Mouse (Mus musculus) naive thymus-derived CD4-positive, alpha-beta T cell, adult 2 months (primary cell): Measurements from ENCODE around the gene Ddx1.
"Not testable (repeated sequence)": the region's sequence is repeated elsewhere in the genome, so short reads cannot be mapped to it uniquely, and the experiment has no call there.

Experiments used
- DNase-seq: peaks from one replicate; pipeline ENCODE4 v3.0.0-alpha.2; 2011; ENCODE audit warnings: low read depth

Gene Ddx1

DNA sequence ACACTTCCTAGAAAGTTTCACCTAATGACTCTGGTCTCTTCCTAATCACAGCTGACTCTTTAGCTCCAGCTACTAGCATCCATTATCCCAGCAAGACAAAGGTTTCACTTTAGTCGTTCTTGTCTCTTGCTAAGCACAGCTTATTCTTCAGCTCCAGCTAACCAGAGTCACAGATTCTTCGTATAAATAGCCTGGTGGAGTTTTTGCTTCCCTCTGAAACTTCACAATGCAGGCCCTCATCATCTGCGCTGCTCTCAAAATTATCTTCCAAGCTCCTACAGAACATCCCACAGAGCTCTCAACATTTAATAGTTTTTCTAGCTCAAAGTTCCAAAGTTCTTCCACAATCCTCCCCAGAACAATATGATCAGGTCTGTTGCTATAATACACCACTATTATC, 43.3 kb downstream of the Ddx1 start:
- no peak for DNase-seq

DNA sequence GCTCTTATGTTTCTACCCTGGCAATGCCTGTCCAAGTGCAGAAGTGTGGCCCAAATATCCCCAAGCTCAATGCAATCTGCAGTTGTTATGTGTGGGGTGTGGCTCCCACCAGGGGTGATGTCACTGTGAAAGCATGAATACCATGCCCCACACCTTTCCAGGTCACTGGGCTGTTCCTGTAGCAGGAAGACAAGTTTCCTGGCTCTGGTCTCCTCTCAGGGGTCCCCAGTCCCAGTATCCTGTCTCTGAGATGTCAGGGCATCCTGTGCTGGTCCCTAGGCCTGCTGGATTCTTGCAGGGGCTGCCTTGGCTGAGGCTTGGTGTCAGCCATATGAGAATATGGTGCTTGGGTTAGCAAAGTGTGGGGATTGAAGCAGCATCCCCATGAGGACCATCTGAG, 46.7 kb downstream of the Ddx1 start:
- no peak for DNase-seq

DNA sequence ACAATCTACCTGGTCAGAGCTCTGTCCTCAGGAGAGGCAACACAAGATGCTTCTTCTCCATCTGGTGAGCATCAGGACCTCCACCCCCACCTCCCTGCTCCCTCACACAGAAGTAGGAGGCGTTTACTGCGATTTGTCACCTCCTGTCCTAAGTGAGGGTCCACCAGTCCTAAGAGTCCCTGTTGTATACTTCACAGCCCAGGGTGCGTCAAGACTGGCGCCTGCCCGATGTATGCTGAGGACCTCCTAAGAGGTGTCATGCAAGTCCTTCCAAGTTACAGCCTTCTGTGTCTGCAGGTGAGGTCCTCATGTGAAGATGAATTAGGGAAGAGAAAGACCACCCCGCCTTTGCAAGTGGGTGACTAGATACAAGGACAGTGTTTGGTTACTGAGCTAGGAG, 48.4 kb downstream of the Ddx1 start:
- DNase-seq = no peak

DNA sequence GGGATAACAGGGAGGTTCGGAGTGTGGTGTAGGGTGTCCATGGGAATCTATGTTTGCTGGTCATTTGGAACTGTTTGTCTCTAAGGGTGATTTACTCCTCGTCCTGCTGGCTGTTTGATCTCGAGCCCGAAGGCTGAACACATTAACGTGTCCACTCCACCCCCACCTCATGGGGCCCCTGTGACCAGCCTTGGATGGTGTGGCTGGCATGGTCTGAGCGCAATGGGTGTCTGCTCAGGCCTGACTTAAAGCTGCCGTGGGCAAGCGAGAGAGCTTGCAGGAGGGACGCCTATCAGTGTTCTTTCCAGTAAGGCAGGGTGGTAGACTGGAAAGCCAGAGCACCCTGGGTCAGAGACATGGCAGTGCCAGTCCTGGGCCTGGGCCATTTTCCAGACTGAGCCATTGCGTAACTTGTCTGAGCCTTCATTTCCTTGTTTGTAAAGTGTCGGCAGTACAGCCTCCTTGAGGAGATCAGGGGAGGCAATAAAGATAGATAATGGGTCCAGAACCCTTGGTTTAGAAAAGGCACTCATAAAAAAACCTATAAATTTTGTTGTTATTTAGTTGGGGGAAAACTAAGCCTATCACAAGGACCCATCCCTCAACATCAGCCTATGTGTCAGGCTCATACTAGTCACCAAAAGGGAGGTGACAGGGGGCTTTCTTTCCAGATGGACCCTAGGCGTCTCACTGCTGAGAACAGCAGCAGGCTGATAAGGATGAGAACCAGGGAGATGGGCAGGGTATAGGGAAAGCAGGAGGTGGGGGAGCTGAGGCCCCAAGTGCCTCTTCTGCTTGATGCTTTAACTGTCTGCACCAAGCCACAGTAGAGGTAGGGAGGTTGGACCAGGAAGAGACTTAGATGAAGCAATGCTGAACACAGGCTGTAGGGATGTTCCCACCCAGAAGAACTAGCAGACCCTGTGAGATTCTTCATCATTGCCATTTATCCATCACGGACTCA, 49.4 kb downstream of the Ddx1 start:
- no peak for DNase-seq

DNA sequence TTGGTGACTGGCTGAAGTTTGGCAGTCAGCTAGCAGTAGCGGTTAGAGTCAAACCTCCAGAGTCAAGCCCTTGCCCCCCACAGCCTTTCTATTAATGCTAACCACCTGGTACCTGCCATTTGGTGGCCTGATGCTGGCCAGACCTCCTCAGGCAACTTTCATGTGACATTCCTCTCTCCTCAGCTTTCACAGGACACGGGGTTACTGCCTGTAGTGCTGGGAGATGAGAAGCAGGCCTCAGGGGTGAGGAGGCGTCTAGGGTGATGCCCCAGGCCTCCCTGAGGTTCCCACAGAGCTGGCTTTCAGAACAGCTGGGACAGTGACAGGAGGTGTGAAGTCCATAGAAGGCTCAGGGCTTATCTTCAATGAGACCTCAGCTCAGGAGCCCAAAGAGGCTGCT, 50.9 kb downstream of the Ddx1 start:
- no peak for DNase-seq

DNA sequence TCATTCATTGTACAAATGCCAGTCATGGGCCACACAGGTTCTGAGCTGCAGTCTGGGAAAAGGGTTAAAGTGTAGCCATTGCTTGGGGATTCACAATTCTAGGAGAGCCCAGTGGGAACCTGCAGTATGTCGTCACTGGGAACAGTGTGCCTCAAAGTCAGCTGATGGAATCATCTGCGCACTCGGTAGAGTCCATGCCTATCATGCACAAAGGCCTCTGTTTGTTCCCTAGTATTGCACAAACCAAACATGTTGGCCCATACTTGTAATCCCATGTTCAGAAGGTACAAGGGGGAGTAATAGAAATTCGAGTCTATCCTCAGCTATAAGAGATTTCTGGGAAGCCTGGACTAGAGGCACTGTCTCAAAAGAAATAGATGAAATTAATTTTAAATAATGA, 52.9 kb downstream of the Ddx1 start:
- no peak for DNase-seq

DNA sequence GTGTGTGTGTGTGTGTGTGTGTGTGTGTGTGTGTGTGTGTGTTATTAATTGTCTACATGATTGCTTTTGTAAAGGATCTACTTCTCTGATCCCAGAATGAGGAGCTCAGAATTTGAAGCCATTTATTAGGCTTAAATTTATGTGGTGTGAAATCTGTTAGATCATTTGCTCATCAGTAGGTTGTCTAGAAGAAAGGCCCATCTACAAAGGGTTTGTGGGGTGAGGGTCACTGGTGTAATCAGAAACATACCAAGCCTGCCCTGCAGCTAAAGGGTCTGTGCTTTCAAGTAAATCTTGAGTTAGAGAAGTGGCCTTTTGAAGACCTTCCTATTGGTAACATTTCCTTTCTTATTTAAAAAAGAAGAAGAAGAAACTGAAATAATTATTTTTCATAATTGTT, 53.5 kb downstream of the Ddx1 start:
- no peak for DNase-seq

DNA sequence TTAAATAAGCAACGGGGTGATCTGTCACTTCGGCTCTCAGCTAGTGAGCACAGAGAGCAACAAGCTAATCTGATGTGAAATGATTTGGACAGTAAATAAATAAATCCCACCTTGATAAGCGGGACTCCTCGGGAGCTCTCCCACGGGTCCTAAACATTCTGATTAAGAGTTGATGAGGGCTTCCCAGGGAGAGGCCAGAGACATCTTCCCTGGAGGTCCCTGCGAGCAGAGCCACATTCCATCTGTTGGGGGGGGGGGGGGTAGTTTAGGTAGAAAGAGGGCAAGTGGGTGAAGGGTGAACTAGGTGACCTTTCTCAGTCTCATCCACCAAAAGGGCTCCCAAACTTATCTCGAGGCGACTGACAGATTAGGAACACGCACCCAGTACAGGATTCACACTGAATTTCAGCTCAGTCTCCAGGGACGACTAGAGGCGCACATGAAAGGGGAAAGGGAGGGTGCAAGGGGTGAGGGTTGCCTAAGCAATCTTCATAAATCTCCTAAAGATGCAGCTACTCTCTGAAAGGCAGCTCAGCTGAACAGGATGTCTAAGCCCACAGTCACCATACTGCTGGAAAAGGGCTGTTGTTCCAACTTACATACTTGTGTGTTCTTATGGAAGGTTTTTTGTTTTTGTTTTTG, 60.8 kb downstream of the Ddx1 start:
- no peak for DNase-seq

DNA sequence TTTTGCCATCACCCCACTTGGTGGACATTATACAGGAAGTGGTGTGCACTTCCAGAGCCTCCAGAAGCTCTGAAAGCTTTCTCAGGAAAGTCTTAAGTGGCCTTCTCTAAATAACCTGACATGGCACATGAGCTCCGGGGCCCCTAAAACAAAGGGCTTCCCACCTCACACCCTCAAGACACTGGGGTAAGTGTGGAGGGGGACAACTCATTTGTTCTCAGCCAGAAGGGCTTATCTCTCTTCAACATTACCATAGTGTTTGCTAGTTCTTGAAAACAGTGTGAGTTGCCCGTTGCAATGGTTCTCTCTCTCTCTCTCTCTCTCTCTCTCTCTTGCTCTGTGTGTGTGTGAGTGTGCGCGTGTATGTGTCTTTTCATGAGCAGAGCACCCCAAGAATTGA, 62.8 kb downstream of the Ddx1 start:
- DNase-seq = no peak

DNA sequence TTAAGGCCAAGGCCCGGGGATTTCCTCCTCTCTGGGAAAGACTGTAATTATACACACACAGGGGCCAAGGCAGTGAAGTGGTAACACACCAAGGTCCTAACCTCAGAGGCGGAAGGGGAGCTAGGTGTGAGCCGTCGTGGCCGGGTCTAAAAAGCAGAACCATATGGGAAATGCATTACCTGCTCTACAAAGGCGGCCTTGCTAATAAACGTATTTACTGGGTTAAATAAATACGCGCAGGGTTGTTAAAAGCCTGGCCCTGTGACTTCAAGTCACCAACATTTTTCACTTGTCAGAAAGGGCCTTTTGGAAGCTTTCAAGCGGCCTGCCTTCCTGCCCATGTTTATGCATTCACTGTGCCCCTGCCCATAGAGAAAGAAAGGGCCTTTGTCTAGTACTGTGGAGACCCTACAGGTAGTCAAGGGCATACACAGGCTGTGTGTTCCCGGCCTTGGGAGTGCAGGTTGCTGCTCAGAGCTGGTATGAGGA, 64.1 kb downstream of the Ddx1 start:
- DNase-seq = no peak

DNA sequence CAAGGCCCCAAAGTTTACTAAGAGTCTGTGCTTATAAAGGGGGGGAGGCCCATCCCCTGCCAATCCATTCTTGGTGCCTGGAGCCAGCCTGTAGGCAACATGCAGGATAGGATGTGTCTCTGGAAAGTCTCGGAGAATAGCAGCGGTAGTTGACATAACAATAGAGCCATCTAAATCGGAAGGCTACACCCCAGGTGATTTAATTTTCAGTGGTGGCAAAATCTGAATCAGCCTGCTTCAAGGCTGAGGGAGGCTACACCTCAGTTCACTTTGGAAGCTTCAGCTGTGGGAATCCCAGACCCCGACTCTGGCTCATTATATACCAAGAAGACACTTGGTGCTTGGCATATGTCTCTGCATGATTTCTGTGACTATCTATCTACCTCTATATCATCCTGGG, 64.9 kb downstream of the Ddx1 start:
- DNase-seq = not testable (repeated sequence)

DNA sequence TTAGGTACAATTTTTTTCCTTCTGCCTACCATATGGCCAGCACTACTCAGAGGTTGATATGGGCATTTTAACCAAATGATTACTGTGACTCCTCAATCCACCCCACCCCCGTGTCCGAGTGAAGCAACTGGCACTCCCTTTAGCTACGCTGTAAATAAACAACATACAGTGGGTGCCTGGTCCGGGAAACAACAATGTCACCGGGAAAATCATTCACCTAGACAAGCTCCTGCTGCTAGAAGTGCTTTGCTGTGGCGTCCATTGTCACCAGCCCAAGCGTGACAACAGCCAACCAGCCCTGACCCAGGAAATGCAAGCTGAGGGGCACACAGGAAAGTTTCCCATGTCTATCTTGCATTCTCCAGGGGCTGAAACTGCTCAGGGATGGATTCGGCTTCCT, 66.8 kb downstream of the Ddx1 start:
- DNase-seq = no peak

DNA sequence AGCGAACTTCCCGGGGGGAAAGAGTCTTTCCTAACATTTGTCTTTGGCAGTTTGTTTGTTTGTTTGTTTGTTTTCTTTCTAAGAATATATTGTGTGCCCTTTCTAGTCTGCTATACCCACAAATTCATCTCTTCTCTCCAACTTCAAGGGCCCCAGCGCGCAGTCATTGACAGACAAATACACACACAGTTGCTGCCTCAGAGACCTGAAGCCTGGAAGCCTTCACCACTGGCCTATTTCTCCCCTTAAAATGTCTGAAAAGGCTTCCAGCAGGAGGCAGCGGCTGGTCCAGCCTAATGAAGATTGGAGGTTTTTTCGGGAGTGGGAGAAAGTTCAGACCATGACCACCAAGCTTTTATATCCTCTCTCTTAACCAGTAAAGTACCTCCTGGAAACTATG, 67.3 kb downstream of the Ddx1 start:
- DNase-seq = no peak

DNA sequence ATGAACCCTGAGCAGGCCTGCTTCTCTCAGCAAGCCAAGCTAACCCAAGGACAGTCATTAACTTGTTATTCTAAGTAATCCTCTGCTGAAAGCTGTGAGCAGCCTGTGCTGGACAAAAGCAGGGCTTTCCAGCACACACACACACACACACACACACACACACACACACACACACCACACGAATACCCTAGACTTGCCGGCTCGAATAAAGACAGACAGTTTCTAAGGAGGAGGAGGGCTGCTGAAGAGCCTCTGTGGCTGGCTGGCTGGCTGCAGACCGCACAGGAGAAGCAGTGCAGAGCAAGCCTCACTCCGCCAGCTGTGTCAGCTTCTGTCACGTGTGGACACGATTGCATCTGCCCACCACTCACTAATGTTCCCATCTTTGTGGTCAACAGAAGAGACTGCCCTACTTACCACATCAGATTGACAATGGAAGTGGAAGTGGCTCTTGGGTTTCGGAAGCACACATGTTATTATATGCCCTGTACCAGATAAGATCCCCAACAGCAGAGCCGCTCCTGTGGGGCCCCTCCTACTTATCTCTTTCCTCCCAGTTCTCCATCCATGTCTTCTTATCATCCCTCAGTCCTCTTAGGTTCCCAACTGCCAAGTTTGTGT, 68.2 kb downstream of the Ddx1 start:
- DNase-seq = no peak

DNA sequence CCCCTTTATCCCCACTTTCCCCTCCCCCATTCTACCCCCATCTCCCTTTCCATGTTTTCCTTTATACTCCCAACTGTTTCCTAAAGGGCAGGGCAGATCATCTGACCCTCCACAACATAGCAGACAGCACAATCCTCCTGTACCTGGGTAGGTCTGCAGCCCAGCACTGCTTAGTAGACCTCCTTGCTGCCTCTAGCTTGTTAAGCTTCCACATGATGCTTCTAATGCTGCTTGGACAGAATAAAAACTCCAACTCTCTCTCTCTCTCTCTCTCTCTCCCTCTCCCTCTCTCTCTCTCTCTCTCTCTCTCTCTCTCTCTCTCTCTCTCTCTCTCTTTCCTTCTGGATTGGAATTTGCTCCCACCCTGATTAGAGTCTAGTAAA, 68.7 kb downstream of the Ddx1 start:
- no peak for DNase-seq

DNA sequence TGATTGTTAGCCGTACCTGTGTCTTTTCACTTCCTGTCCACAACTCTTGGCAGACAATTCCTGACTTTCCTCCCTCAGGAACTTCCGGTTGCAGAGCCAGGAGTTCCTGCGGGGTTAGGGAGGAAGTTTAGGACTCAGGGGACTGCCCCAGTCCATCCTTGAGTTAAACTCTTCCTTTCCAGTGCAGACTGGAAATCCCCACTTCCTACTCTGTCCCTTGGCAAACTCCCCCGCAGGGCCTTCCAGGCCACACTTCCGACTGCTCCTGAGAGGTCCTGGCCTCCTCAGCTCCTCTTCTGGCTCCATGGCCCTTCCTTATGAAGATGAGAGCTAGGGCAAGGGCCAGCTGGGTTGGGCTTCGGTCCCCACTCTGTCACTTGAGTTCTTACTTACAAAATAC, 71.4 kb downstream of the Ddx1 start:
- no peak for DNase-seq

DNA sequence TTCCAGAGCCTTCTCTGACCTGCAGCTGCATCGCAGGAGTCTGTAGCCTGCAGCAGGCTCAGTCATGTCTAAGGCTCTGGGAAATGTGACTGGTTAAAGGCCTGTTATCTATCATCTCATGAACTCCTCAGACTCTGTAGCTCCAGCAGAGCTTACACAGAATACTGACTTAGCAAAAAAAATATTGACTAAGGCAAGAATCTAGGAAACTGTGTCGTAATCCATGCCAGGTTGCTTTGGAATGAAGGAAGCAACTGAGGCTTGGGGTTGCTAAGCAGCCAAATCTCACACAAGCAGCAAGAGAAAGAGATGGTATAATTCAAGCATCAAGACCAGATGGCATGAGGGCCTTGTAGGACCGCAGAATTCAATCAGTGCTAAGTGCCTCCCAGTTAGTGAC, 72.1 kb downstream of the Ddx1 start:
- DNase-seq = no peak

DNA sequence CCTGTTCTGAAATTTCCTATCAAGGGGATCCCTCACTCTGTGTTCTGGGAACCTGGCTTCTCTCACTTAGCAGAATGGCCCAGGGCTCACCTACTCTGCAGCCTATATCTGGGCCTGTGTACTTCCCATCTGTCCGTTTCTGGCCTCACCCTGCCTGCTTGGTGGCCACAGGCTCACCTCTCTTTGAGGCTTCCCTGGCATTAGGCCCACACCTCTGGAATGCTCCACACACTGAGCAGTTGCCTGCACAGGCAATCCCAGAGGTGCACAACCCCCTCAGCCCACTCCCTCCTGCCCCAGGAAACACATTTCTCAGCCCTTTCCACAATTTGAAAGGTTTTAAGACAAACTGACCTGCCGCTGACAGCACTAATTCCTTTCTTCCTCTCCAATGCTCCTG, 72.9 kb downstream of the Ddx1 start:
- no peak for DNase-seq

DNA sequence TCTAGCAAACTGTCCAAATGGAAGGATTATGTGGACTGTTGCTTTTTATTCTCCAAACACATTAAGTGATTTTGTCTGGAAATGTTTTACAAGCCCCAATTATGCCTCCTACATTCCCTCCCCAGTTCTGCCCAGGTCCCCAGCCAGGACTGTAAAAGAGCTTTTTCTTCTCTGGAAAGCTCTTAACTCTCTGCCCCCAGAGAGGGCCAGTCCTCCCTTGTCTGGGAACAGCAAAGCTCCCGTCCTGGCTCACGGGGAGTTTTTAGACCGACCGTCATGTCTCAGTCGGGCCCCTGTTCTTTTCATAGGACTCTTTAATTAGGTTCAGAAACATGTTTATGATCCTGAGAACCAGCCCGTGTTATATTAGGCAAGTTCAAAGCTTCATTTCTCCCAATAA, 75.0 kb downstream of the Ddx1 start:
- no peak for DNase-seq

DNA sequence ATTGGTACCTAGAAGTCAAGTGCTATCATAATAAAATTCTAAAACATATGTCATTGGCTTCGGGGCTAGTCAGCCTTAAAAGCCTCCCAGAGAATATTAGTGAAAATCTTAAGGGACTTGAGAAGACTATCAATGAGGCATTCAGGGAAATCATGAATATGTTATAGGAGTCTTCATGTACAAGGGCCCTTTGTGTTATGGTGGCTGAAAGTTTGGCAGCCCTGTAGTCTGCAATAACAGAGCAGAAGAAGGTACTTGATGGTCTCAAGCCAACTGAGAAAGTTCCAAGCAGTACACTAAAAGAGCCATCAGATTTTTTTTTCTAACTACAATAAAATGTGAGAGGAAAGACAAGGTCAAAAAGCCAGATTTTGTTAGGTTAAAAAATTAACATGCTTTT, 80.9 kb downstream of the Ddx1 start:
- no peak for DNase-seq

DNA sequence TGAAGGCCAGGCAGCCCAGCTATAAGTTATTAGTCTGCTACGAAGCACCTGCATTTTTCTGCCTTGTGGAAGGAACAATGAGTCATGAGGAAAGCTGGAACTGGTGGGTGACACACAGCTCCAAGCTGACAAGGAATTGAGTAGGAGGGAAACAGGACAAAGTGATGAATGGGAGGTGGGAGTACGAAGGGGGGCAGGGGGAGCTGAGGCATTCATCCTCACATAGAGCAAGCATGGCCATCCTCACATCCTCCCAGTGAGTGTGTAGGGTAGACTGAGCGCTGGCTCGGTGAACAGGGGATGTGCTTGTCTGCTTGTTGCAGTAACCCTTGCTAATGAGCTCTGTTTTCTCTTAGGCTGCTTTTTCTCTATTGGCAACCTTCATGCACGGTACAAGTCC, 81.9 kb downstream of the Ddx1 start:
- DNase-seq = no peak
